Mouse (Mus musculus): Measurements from ENCODE around the gene Slit3.

DNA sequence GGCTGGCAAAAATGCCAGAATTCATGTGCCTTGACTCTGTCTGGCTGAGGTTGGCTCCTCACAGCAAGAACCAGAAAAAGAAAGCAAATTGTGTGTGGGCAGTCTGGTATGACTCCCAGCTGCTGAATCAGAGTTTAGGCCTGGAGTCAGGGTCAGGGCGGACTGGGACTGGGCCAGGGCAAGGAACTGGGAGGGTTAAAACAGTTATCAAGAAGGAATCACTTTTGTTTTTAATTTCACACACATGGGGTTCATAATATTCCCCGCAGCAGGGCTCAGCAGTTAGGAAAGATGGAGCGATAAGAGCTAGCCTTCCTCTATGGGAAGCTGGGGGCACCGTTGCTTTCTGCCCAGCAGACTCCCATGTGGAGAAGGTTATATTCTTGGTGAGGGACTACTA, 234.8 kb downstream of the Slit3 start:
- TF ChIP-seq CTCF (conservative IDR thresholded peaks at IDR 0.05 in 1 of 2, IDR thresholded peaks at IDR 0.05 in 1 of 2; ENCODE audit: low read depth in 2 of 2, low read length in 2 of 2): no peak
- no peak for TF ChIP-seq ZKSCAN1 (IDR thresholded peaks at IDR 0.05; ENCODE audit: borderline replicate concordance, low read depth, low read length)
